Mouse (Mus musculus): ENCODE results near the gene Slc41a2.

DNA sequence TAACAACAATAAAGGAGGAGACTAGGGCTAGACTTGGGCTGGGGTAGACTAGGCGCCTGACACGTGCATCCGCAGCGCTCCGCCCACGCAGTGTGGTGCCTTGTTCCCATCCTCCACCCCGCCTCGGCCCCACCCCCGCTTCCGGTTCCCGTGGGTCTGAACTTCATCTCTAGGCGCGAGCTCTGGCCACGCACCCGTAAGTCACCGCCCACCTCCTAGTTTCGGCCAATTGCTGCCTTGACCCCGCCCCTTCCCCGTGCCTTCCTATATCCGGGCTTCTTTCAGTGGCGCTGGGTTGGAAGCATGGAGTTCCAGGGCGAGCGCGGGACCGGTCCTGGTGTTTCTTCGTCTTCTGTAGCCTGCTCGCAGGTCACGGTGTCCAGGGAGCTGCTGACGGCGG, 22.3 kb upstream of the Slc41a2 start, which contains the start of gene D10Wsu102e:
- TF ChIP-seq CTCF (IDR thresholded peaks at IDR 0.05; ENCODE audit: low read depth) (no peak), EP300 (IDR thresholded peaks at IDR 0.05; ENCODE audit: low read depth) (no peak)

All from liver, embryonic 14.5 days (tissue).